Mouse (Mus musculus) embryonic fibroblast, embryonic 13.5 days (primary cell): Measurements from ENCODE around the gene Mtch2.

Source experiments
- CTCF ChIP-seq: IDR thresholded peaks from 2 replicates; pipeline ENCODE4 v1.5.1; 2011; ENCODE audit warnings: mild to moderate bottlenecking, control low read depth, low read length, moderate library complexity, borderline replicate concordance; ENCODE audit not compliant: insufficient read depth
- POLR2A ChIP-seq: IDR thresholded peaks from 2 replicates; pipeline ENCODE4 v1.6.1; 2011; ENCODE audit warnings: low read depth, mild to moderate bottlenecking, control low read depth, low read length, moderate library complexity

DNA sequence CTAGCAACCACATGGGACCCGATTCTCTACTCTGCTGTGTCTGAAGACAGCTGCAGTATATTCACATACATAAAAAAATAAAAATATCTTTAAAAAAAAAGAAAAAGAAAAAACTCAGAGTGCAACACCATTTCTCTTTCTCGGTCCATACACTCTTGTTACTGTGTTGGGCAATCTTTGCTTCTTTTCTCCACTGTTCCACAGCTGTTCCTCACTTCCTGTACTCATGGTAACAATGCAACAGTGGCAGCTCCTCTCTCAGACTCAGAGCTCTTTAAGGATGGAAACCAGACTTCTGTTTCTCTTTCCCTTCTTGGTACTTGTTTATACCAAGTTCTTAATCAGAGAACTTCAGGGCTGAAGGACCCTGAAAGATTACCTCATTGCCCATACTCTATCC, 56.4 kb downstream of the Mtch2 start:
- no peak for TF ChIP-seq CTCF
- no peak for TF ChIP-seq POLR2A
